Mouse (Mus musculus) liver, postnatal 0 days (tissue): ENCODE data around the gene Gm4302. TPM values are rescaled to one million over a fixed set of nuclear protein-coding genes. Genes with fewer than 3 reads are reported as not detected.
"Not testable (repeated sequence)": the region's sequence is repeated elsewhere in the genome, so short reads cannot be mapped to it uniquely, and the experiment has no call there.

Experiments used
- ATAC-seq: fragments of 200-750 bp; cut with Nextera tagmentation; 2 replicates; pipeline ENCODE4 v1.8.0; 2017; ENCODE audit warnings: mild to moderate bottlenecking, moderate library complexity
- DNase-seq: peaks from one replicate; pipeline ENCODE4 v3.0.0-alpha.2; 2016
- H3K27ac ChIP-seq: fragments of 300-500 bp; sonication (generic); 2 replicates; pipeline ENCODE4 v1.5.1; 2014; ENCODE audit warnings: antibody characterized with exemption, moderate library complexity, mild to moderate bottlenecking, low read depth
- H3K27me3 ChIP-seq: fragments of 300-500 bp; sonication (generic); 2 replicates; pipeline ENCODE4 v1.6.1; 2014; ENCODE audit warnings: low read length, control low read depth, mixed read lengths; ENCODE audit not compliant: insufficient read depth
- H3K36me3 ChIP-seq: fragments of 300-500 bp; sonication (generic); replicated peaks from 2 replicates; pipeline ENCODE4 v1.6.1; 2014; ENCODE audit warnings: mild to moderate bottlenecking, control low read depth, low read length, moderate library complexity, mixed read lengths; ENCODE audit not compliant: insufficient read depth
- H3K4me1 ChIP-seq: fragments of 300-500 bp; sonication (generic); 2 replicates; pipeline ENCODE4 v1.6.1; 2014; ENCODE audit warnings: antibody characterized with exemption, mild to moderate bottlenecking, control low read depth; ENCODE audit not compliant: insufficient read depth
- H3K4me2 ChIP-seq: fragments of 300-500 bp; sonication (generic); 2 replicates; pipeline ENCODE4 v1.6.1; 2014; ENCODE audit warnings: low read depth, mild to moderate bottlenecking, low read length, moderate library complexity, mixed read lengths
- H3K4me3 ChIP-seq: fragments of 300-500 bp; sonication (generic); 2 replicates; pipeline ENCODE4 v1.5.1; 2014; ENCODE audit warnings: low read depth, low read length
- H3K9ac ChIP-seq: fragments of 300-500 bp; sonication (generic); replicated peaks from 2 replicates; pipeline ENCODE4 v1.6.1; 2014; ENCODE audit warnings: mild to moderate bottlenecking, moderate library complexity
- H3K9me3 ChIP-seq: fragments of 300-500 bp; sonication (generic); 2 replicates; pipeline ENCODE4 v1.6.1; 2016; ENCODE audit warnings: mild to moderate bottlenecking, control low read depth, low read length, mixed read lengths
- CTCF ChIP-seq: sonication (generic); IDR thresholded peaks from 2 replicates; pipeline ENCODE4 v1.5.1; 2016; ENCODE audit warnings: antibody characterized with exemption, low read depth
- EP300 ChIP-seq: IDR thresholded peaks from 2 replicates; pipeline ENCODE4 v1.6.1; 2016; ENCODE audit warnings: antibody characterized with exemption, low read depth, mild to moderate bottlenecking
- whole genome bisulfite sequencing: fragments of 180-500 bp; shearing (Covaris S2); extraction: QIAGEN DNeasy Blood & Tissue Kit; methylation state at CpG from one replicate; pipeline ENCODE4 v1.1.7; 2014; ENCODE audit not compliant: insufficient replicate concordance; 5-methylcytosine and 5-hydroxymethylcytosine counted together
- polyA plus RNA-seq: library from polyadenylated mRNA; unstranded; fragments of >200 nt; fragmentation: Nextera tagmentation; extraction: Ambion mirVana; gene quantifications from 2 replicates; pipeline ENCODE4 v1.2.1, GENCODE M21; 2015

Gene Gm4302
- not detected in 2 replicates for polyA plus RNA-seq

DNA sequence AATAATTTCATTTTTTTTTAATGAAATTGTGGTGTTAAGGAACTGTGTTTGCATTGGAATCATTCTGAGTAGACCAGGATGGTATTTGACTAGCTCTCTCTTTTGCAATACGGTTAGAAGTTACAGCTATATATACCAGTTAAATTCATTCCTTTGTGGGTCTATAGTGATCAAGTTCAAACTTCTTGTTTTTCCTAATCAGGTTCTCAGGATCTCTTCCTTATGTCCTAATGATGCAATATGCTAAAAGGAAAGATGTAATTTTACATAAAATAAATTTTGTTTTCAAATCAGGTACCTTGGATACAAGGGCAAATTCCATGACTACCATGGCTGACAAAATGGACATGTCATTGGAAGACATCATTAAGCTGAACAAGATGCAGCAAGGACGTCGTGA, at the start of gene Gm4302:
Gene Gm4302 (plus strand): TSS at position 301 of the 400 bp plus-strand sequence.
- not testable (repeated sequence) for H3K9me3 ChIP-seq, H3K4me2 ChIP-seq, ATAC-seq, H3K4me1 ChIP-seq, H3K4me3 ChIP-seq, H3K27me3 ChIP-seq, DNase-seq, H3K36me3 ChIP-seq, H3K9ac ChIP-seq, H3K27ac ChIP-seq
- WGBS, result no CpG with 5 or more reads among the region's 3 CpGs

- no peaks in the 10 kb centered on the region for H3K36me3 ChIP-seq
- no peak for TF ChIP-seq CTCF
- TF ChIP-seq EP300, result no peak
- no peaks in the 10 kb centered on the region for H3K27me3 ChIP-seq
- no peak for ATAC-seq
- H3K27ac ChIP-seq, result no peak overlapping the region
- no peak overlapping the region for H3K4me2 ChIP-seq
- no peak overlapping the region for H3K4me3 ChIP-seq
- no peak for DNase-seq
- no peaks in the 10 kb centered on the region for H3K9me3 ChIP-seq
- H3K4me1 ChIP-seq, result no peaks in the 10 kb centered on the region
- WGBS, result 61% methylated on average over 2 of the region's 2 CpGs
- H3K9ac ChIP-seq, result no peak overlapping the region
Observed at GRCm38 (mm10) chr10:100296105-100296504, 44.5 kb upstream of the Gm4302 start.

DNA sequence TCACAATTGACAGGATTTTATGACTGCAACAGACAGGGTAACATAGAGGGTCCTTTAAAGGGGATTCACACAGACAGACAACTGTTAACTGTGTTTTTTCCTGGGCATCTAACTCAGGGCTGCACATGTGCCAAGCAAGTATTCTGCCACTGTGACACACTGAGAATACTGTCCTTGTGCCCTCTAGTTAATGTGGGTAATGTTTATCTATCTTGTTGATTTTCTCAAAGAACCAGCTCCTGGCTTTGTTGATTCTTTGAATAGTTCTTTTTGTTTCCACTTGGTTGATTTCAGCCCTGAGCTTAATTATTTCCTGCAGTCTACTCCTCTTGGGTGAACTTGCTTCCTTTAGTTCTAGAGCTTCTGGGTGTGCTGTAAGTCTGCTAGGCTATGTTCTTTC, 40.5 kb upstream of the Gm4302 start:
- not testable (repeated sequence) for H3K9ac ChIP-seq, H3K27ac ChIP-seq, H3K27me3 ChIP-seq, H3K4me2 ChIP-seq, H3K4me3 ChIP-seq, H3K9me3 ChIP-seq, H3K36me3 ChIP-seq, H3K4me1 ChIP-seq, DNase-seq, ATAC-seq

GRCm38 (mm10) chr10:100335376-100335775, 5.3 kb upstream of the Gm4302 start, which contains the start of gene Gm4301:
Gene Gm4301, plus strand, starts transcription at chr10:100335676.
- ATAC-seq, DNase-seq, H3K9me3 ChIP-seq, H3K36me3 ChIP-seq, H3K4me3 ChIP-seq, H3K4me2 ChIP-seq, H3K27ac ChIP-seq, H3K27me3 ChIP-seq, H3K9ac ChIP-seq, H3K4me1 ChIP-seq: not testable (repeated sequence)
- WGBS, result no CpG with 5 or more reads among the region's 2 CpGs

- not testable (repeated sequence) for H3K9ac ChIP-seq, H3K27ac ChIP-seq, DNase-seq, H3K4me3 ChIP-seq, H3K9me3 ChIP-seq, H3K4me2 ChIP-seq, H3K27me3 ChIP-seq, H3K36me3 ChIP-seq, ATAC-seq, H3K4me1 ChIP-seq
- no CpG with 5 or more reads among the region's 3 CpGs for WGBS
Observed at GRCm38 (mm10) chr10:100345672-100346071, 5.0 kb downstream of the Gm4302 start, which contains the start of gene Gm4303. Gene Gm4303, plus strand, starts transcription at chr10:100345972.

DNA sequence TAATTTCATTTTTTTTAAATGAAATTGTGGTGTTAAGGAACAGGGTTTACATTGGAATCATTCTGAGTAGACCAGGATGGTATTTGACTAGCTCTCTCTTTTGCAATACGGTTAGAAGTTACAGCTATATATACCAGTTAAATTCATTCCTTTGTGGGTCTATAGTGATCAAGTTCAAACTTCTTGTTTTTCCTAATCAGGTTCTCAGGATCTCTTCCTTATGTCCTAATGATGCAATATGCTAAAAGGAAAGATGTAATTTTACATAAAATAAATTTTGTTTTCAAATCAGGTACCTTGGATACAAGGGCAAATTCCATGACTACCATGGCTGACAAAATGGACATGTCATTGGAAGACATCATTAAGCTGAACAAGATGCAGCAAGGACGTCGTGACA, 10.2 kb downstream of the Gm4302 start, which contains the start of gene Gm4305:
Gene Gm4305 (plus strand): TSS at position 301 of the 400 bp plus-strand sequence.
- WGBS, result no CpG with 5 or more reads among the region's 3 CpGs
- ATAC-seq, result not testable (repeated sequence)

DNA sequence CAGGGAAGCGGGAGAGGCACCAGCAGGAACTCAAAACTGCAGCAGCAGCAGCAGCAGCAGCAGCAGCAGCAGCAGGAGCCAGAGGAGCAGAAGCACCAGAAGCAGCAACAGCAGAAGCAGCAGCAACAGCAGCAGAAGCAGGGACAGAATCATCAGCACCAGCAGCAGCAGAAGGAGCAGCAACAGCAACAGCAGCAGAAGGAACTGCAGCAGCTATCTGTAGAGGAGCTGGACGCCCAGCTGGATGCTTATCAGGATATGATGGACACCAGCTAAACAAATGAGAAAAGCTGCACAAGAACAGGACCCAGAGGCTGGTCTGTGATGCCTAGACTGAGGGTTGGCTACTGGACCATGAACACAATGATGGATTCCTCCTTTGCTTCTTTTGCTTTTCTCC, 16.2 kb downstream of the Gm4302 start:
- not testable (repeated sequence) for H3K4me3 ChIP-seq, H3K36me3 ChIP-seq, H3K4me1 ChIP-seq, DNase-seq, ATAC-seq, H3K9ac ChIP-seq, H3K27ac ChIP-seq, H3K4me2 ChIP-seq, H3K9me3 ChIP-seq, H3K27me3 ChIP-seq
- 33% methylated on average over 1 of the region's 2 CpGs for WGBS

More for the DNA sequence above, 10.2 kb downstream of the Gm4302 start, which contains the start of gene Gm4305:
- H3K27ac ChIP-seq, H3K4me2 ChIP-seq, DNase-seq, H3K4me3 ChIP-seq, H3K4me1 ChIP-seq, H3K27me3 ChIP-seq, H3K36me3 ChIP-seq, H3K9me3 ChIP-seq, H3K9ac ChIP-seq: not testable (repeated sequence)

DNA sequence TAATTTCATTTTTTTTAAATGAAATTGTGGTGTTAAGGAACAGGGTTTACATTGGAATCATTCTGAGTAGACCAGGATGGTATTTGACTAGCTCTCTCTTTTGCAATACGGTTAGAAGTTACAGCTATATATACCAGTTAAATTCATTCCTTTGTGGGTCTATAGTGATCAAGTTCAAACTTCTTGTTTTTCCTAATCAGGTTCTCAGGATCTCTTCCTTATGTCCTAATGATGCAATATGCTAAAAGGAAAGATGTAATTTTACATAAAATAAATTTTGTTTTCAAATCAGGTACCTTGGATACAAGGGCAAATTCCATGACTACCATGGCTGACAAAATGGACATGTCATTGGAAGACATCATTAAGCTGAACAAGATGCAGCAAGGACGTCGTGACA, 20.4 kb downstream of the Gm4302 start, which contains the start of gene Gm4307:
Gene Gm4307 (plus strand): TSS at position 301 of the 400 bp plus-strand sequence.
- H3K4me1 ChIP-seq, DNase-seq, H3K36me3 ChIP-seq, H3K27me3 ChIP-seq, H3K4me3 ChIP-seq, ATAC-seq, H3K9me3 ChIP-seq, H3K27ac ChIP-seq, H3K9ac ChIP-seq, H3K4me2 ChIP-seq: not testable (repeated sequence)
- no CpG with 5 or more reads among the region's 3 CpGs for WGBS

DNA sequence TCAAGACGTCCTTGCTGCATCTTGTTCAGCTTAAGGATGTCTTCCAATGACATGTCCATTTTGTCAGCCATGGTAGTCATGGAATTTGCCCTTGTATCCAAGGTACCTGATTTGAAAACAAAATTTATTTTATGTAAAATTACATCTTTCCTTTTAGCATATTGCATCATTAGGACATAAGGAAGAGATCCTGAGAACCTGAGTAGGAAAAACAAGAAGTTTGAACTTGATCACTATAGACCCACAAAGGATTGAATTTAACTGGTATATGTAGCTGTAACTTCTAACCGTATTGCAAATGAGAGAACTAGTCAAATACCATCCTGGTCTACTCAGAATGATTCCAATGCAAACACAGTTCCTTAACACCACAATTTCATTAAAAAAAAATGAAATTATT, 41.8 kb downstream of the Gm4302 start, which contains the start of gene Gm4312:
Gene Gm4312 (minus strand): TSS at position 101 of the 400 bp plus-strand sequence.
- not testable (repeated sequence) for H3K9me3 ChIP-seq, H3K9ac ChIP-seq, H3K4me2 ChIP-seq, DNase-seq, ATAC-seq, H3K36me3 ChIP-seq, H3K27ac ChIP-seq, H3K4me1 ChIP-seq, H3K4me3 ChIP-seq, H3K27me3 ChIP-seq
- WGBS, result no CpG with 5 or more reads among the region's 2 CpGs
